Mouse (Mus musculus): ENCODE results near the gene Zfp462.

Gene Zfp462

GRCm38 (mm10) chr4:55121952-55122351 lies 177.1 kb downstream of the Zfp462 start:
- no peak for DNase-seq

GRCm38 (mm10) chr4:55124126-55124525 lies 179.3 kb downstream of the Zfp462 start:
- no peak for DNase-seq

GRCm38 (mm10) chr4:55125048-55125737 lies 180.3 kb downstream of the Zfp462 start:
- no peak for DNase-seq

GRCm38 (mm10) chr4:55125738-55126054 lies 180.8 kb downstream of the Zfp462 start:
- no peak for DNase-seq

GRCm38 (mm10) chr4:55127228-55127901 lies 182.5 kb downstream of the Zfp462 start:
- DNase-seq, result no peak

- no peak for DNase-seq
Observed at GRCm38 (mm10) chr4:55128088-55128835, 183.4 kb downstream of the Zfp462 start.

All from layer of hippocampus, adult 9-11 months (tissue).